Mouse (Mus musculus) hindbrain, embryonic 10.5 days (tissue): ENCODE measurements around the gene 4933415A04Rik. TPM values are rescaled to one million over a fixed set of nuclear protein-coding genes. Genes with fewer than 3 reads are reported as not detected.

Source experiments
- DNase-seq: peaks from one replicate; pipeline ENCODE4 v3.0.0-alpha.2; 2017; ENCODE audit warnings: low spot score
- H3K27ac ChIP-seq: fragments of 300-500 bp; sonication (generic); 2 replicates; pipeline ENCODE4 v1.5.1; 2016; ENCODE audit warnings: mild to moderate bottlenecking, moderate library complexity
- H3K27me3 ChIP-seq: fragments of 300-500 bp; sonication (generic); 2 replicates; pipeline ENCODE4 v1.6.1; 2016; ENCODE audit warnings: mild to moderate bottlenecking; ENCODE audit not compliant: poor library complexity, insufficient read depth, severe bottlenecking
- H3K36me3 ChIP-seq: fragments of 300-500 bp; sonication (generic); 2 replicates; pipeline ENCODE4 v1.6.1; 2016; ENCODE audit warnings: mild to moderate bottlenecking, moderate library complexity
- H3K4me1 ChIP-seq: fragments of 300-500 bp; sonication (generic); replicated peaks from 2 replicates; pipeline ENCODE4 v1.6.1; 2016; ENCODE audit warnings: mild to moderate bottlenecking
- H3K4me3 ChIP-seq: fragments of 300-500 bp; sonication (generic); 2 replicates; pipeline ENCODE4 v1.5.1; 2016; ENCODE audit warnings: mild to moderate bottlenecking, moderate library complexity
- H3K9me3 ChIP-seq: fragments of 300-500 bp; sonication (generic); 2 replicates; pipeline ENCODE4 v1.6.1; 2016; ENCODE audit warnings: mild to moderate bottlenecking, moderate library complexity
- WGBS: fragments of 180-500 bp; shearing (Covaris S2); methylation state at CpG from one replicate; pipeline ENCODE4 v1.1.7; 2016; 5-methylcytosine and 5-hydroxymethylcytosine counted together
- polyA plus RNA-seq: library from polyadenylated mRNA; unstranded; fragments of >200 nt; fragmentation: Nextera tagmentation; extraction: Ambion mirVana; gene quantifications from 2 replicates; pipeline ENCODE4 v1.2.1, GENCODE M21; 2016

The 4933415A04Rik gene
- polyA plus RNA-seq, 1 experiment from 2014 or later = 10.4 TPM

- Histone ChIP-seq H3K9me3 (no peaks in the 10 kb centered on the region), H3K4me1 (peaks cover 57% of the 10 kb centered on the region), H3K27me3 (no peaks in the 10 kb centered on the region), H3K27ac (no peak overlapping the region), H3K4me3 (no peak overlapping the region), H3K36me3 (peaks cover 68% of the 10 kb centered on the region)
- WGBS = 88% methylated on average over 11 of the region's 11 CpGs
- no peak for DNase-seq
Measured at GRCm38 (mm10) chr11:43556538-43556937, 30.3 kb upstream of the 4933415A04Rik start.

GRCm38 (mm10) chr11:43559515-43560292 lies 27.1 kb upstream of the 4933415A04Rik start:
- 2% methylated on average over 5 of the region's 6 CpGs for WGBS
- peak; percentile 62 for DNase-seq
- H3K36me3 ChIP-seq = peaks cover 79% of the 10 kb centered on the region
- H3K9me3 ChIP-seq = no peaks in the 10 kb centered on the region
- no peak overlapping the region for H3K4me3 ChIP-seq
- H3K27ac ChIP-seq = peak overlapping the region; percentile 78
- no peaks in the 10 kb centered on the region for H3K27me3 ChIP-seq
- peaks cover 61% of the 10 kb centered on the region for H3K4me1 ChIP-seq

- DNase-seq = no peak
- H3K4me1 ChIP-seq = peaks cover 78% of the 10 kb centered on the region
Measured at GRCm38 (mm10) chr11:43563654-43564244, 23.1 kb upstream of the 4933415A04Rik start.

DNA sequence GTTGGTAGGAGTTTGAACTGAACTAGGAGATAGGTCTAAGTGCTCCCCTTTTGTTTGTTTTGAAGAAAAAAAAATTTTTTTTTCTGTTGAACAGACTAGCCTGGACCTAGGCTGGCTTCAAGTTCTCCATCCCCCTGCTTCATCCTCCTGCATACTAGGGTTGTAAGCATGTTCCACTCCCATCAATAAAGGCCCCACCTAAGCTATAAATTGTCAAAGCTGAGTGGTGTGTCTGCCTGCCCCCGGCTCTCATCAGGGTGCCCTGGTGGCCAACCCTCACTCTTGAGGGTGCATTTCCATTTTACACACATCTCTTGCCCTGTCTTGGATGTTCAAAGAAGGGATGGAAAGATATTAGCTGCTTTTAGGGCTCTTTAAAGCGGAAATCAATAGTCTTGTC lies 21.4 kb upstream of the 4933415A04Rik start:
- no peaks in the 10 kb centered on the region for H3K27me3 ChIP-seq
- H3K36me3 ChIP-seq = peaks cover 61% of the 10 kb centered on the region
- H3K27ac ChIP-seq = peak overlapping the region; percentile 82
- DNase-seq = no peak
- H3K9me3 ChIP-seq = no peaks in the 10 kb centered on the region
- H3K4me3 ChIP-seq = no peak overlapping the region
- peaks cover 72% of the 10 kb centered on the region for H3K4me1 ChIP-seq
- 44% methylated on average over 2 of the region's 2 CpGs for WGBS

More at GRCm38 (mm10) chr11:43563654-43564244, 23.1 kb upstream of the 4933415A04Rik start:
- no peaks in the 10 kb centered on the region for H3K27me3 ChIP-seq
- WGBS = 82% methylated on average over 10 of the region's 10 CpGs
- peaks cover 59% of the 10 kb centered on the region for H3K36me3 ChIP-seq
- peak overlapping the region; percentile 74; the same call in 1 of the 2 replicates for H3K27ac ChIP-seq
- no peaks in the 10 kb centered on the region for H3K9me3 ChIP-seq
- no peak overlapping the region for H3K4me3 ChIP-seq

DNA sequence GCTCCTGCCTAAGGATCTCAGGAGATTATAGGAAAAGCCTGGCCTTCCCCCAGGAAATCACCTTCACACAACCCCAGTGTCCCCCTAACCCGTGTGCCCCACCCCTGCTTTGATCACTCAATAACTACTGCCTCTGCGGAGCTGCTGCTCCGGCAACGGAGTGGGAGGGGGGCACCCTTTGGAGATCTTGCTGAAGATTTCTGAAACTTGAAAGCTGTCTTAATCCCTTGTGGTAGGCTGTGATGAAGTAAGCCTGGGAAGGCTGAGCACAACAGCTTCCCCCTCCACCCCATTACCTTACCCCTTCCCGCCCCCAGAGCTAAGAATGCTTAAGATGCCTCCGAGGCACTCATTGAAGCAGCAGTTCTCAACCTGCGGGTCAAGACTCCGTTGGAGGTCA lies 21.0 kb upstream of the 4933415A04Rik start:
- no peaks in the 10 kb centered on the region for H3K27me3 ChIP-seq
- peaks cover 67% of the 10 kb centered on the region for H3K4me1 ChIP-seq
- H3K27ac ChIP-seq = peak overlapping the region; percentile 82
- H3K9me3 ChIP-seq = no peaks in the 10 kb centered on the region
- WGBS = 8% methylated on average over 8 of the region's 8 CpGs
- H3K4me3 ChIP-seq = no peak overlapping the region
- DNase-seq = no peak
- peaks cover 61% of the 10 kb centered on the region for H3K36me3 ChIP-seq

DNA sequence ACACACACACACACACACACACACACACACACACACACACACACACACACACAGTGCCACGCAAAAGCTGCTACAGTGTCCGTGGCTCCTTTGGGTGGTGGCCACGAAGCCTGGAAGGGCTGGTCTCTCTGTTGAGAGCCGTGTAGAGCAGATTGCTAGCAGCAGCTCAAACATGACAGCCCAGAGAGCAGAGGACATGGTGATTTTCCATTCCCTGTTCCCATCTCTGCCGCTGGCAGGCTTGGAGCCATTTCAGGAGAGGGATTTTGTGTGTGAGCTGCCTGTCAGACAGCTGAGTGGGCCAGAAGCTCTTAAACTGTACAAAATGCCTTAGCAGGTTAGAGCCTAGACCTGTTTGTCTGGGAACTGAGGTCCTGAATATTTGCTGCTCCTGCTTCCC lies 20.1 kb upstream of the 4933415A04Rik start:
- WGBS = 79% methylated on average over 5 of the region's 5 CpGs
- no peak for DNase-seq
- Histone ChIP-seq H3K4me1 (peaks cover 70% of the 10 kb centered on the region), H3K36me3 (peaks cover 53% of the 10 kb centered on the region), H3K27me3 (no peaks in the 10 kb centered on the region), H3K4me3 (no peak overlapping the region), H3K27ac (peak overlapping the region; percentile 82), H3K9me3 (no peaks in the 10 kb centered on the region)

DNA sequence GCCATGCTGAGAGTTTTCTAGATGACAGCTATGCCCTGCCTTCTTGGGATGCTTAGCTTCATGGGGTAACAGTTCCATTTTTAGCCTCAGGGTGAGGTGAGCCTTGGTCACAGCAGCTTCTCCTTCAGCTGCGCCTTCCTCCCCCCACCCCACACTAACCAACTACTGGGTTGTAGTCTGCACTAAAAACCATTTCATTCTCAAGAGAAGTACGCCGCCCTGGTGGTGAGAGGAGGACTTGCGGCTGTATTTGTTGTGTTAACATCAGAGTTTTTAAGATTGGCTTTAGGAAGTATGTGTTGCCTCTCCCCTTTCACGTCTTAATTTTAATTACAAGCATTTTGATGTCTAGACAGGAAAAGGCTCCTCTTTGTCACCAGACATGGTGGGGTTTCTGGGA lies 18.6 kb upstream of the 4933415A04Rik start:
- no peaks in the 10 kb centered on the region for H3K9me3 ChIP-seq
- H3K27ac ChIP-seq = no peak overlapping the region
- no peaks in the 10 kb centered on the region for H3K27me3 ChIP-seq
- no peak for DNase-seq
- H3K36me3 ChIP-seq = peaks cover 49% of the 10 kb centered on the region
- H3K4me1 ChIP-seq = peaks cover 69% of the 10 kb centered on the region
- no peak overlapping the region for H3K4me3 ChIP-seq
- WGBS = 60% methylated on average over 5 of the region's 5 CpGs

- H3K36me3 ChIP-seq = peaks cover 53% of the 10 kb centered on the region
- DNase-seq = no peak
- peaks cover 61% of the 10 kb centered on the region for H3K4me1 ChIP-seq
- 85% methylated on average over 5 of the region's 5 CpGs for whole genome bisulfite sequencing
- no peaks in the 10 kb centered on the region for H3K9me3 ChIP-seq
- H3K27ac ChIP-seq = peak overlapping the region; percentile 77
- no peaks in the 10 kb centered on the region for H3K27me3 ChIP-seq
- no peak overlapping the region for H3K4me3 ChIP-seq
Measured at GRCm38 (mm10) chr11:43569188-43569587, 17.7 kb upstream of the 4933415A04Rik start.

- DNase-seq = no peak
- Histone ChIP-seq H3K36me3 (peaks cover 51% of the 10 kb centered on the region), H3K27ac (peak overlapping the region; percentile 77), H3K27me3 (no peaks in the 10 kb centered on the region), H3K4me3 (no peak overlapping the region), H3K4me1 (peaks cover 61% of the 10 kb centered on the region), H3K9me3 (no peaks in the 10 kb centered on the region)
- 84% methylated on average over 11 of the region's 11 CpGs for WGBS
Measured at GRCm38 (mm10) chr11:43569595-43569994, 17.2 kb upstream of the 4933415A04Rik start.

- Histone ChIP-seq H3K9me3 (no peaks in the 10 kb centered on the region), H3K4me3 (peak overlapping the region; percentile 32), H3K27me3 (no peaks in the 10 kb centered on the region), H3K27ac (peak overlapping the region; percentile 93), H3K36me3 (peaks cover 54% of the 10 kb centered on the region), H3K4me1 (peaks cover 50% of the 10 kb centered on the region)
- 16% methylated on average over 3 of the region's 3 CpGs for WGBS
- no peak for DNase-seq
Measured at GRCm38 (mm10) chr11:43575061-43575375, 11.8 kb upstream of the 4933415A04Rik start.

- H3K36me3 ChIP-seq = peaks cover 53% of the 10 kb centered on the region
- no peaks in the 10 kb centered on the region for H3K27me3 ChIP-seq
- peak; percentile 54 for DNase-seq
- peaks cover 50% of the 10 kb centered on the region for H3K4me1 ChIP-seq
- peak overlapping the region; percentile 32 for H3K4me3 ChIP-seq
- H3K9me3 ChIP-seq = no peaks in the 10 kb centered on the region
- 5% methylated on average over 9 of the region's 9 CpGs for WGBS
- H3K27ac ChIP-seq = peak overlapping the region; percentile 93
Measured at GRCm38 (mm10) chr11:43575376-43576151, 11.3 kb upstream of the 4933415A04Rik start.

DNA sequence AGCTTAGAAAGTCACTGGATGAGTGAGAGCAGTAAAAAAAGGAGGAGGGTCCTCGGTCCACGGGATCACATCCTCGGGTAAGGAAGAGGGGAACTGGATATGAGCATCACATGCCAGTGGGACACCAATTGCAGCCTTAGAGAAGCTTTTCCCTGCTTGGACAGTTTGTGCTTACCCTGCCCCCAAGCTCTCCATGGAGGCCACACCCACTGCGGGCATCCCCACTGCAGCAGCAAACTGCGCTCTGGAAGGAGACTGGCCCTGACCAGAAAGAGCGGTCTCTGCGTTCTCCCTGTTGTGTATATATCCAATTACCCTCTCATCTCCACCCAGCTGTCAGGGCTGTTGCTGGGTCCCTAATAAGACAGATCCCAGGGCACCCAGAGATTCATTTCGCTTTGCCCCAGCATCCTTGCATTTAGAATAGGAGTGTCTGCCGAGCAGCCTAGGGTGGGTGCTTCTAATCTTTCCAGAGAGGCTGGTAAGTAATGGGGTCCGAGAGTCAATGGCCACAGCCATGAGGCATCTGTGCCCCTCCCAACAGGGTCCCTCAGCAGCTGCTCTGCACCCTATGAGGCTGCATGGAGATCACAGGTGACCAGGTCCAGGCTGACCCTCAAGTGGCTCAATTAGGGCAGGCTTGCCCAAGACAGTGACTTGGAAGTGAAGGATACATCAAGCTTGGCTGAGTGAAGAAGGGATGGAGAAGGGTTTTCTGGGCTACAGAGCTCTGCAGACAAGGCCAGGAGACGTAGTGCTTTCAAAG lies 8.9 kb upstream of the 4933415A04Rik start:
- H3K36me3 ChIP-seq = peaks cover 66% of the 10 kb centered on the region
- no peak overlapping the region for H3K4me3 ChIP-seq
- peaks cover 35% of the 10 kb centered on the region for H3K4me1 ChIP-seq
- no peaks in the 10 kb centered on the region for H3K27me3 ChIP-seq
- DNase-seq = no peak
- H3K27ac ChIP-seq = peak overlapping the region; percentile 67
- H3K9me3 ChIP-seq = no peaks in the 10 kb centered on the region
- WGBS = 56% methylated on average over 11 of the region's 11 CpGs
